Mouse (Mus musculus): ENCODE results near the gene Rnf212b. TPM values are rescaled to one million over a fixed set of nuclear protein-coding genes. Genes with fewer than 3 reads are reported as not detected.

The Rnf212b gene
- total RNA-seq, 1 experiment: 1.9 TPM

- in situ Hi-C loops (cut with MboI; ENCODE audit: low sequenced_read_pairs in 2 of 2, unreplicated experiment in 2 of 2): loop anchor here in 1 of 2 experiments (10.0 kb wide), 1 partner anchor 190 kb away; no protein-coding TSS in a partner anchor
- Histone ChIP-seq H3K9ac (ENCODE audit: insufficient read depth, low read depth, low read length, poor library complexity, severe bottlenecking) (peak overlapping the region; percentile 100), H3K4me1 (ENCODE audit: control insufficient read depth in 2 of 2, insufficient read depth in 2 of 2, low read length in 2 of 2, poor library complexity in 1 of 2) (peaks cover 5 to 7% of the 10 kb centered on the region in 2 experiments), H3K4me3 (ENCODE audit: insufficient read depth in 1 of 2, low read depth in 1 of 2, low read length in 2 of 2, poor library complexity in 1 of 2, severe bottlenecking in 1 of 2) (peak overlapping the region; percentile 79 to 100), H3K9me3 (ENCODE audit: control insufficient read depth, insufficient read depth, low read depth, low read length) (no peaks in the 10 kb centered on the region), H3K27ac (ENCODE audit: insufficient read depth, low read depth, low read length, poor library complexity, severe bottlenecking) (peak overlapping the region; percentile 95), H3K36me3 (ENCODE audit: control insufficient read depth, insufficient read depth, low read length, poor library complexity, severe bottlenecking) (peaks cover 18% of the 10 kb centered on the region)
- TF ChIP-seq HCFC1 (IDR thresholded peaks at IDR 0.05; ENCODE audit: borderline replicate concordance, insufficient read depth, low read length) (no peak), MAFK (IDR thresholded peaks at IDR 0.05; ENCODE audit: insufficient read depth, low read depth, low read length) (no peak), CHD2 (IDR thresholded peaks at IDR 0.05; ENCODE audit: low read depth, low read length) (no peak), ZNF384 (IDR thresholded peaks at IDR 0.05; ENCODE audit: low read depth, low read length) (no peak), ZC3H11A (IDR thresholded peaks at IDR 0.05; ENCODE audit: borderline replicate concordance, low read depth, low read length) (no peak)
- DNase-seq (ENCODE audit: low read depth, low spot score): no peak
Observed at GRCm38 (mm10) chr14:54894296-54895151, 80.6 kb downstream of the Rnf212b start.

DNA sequence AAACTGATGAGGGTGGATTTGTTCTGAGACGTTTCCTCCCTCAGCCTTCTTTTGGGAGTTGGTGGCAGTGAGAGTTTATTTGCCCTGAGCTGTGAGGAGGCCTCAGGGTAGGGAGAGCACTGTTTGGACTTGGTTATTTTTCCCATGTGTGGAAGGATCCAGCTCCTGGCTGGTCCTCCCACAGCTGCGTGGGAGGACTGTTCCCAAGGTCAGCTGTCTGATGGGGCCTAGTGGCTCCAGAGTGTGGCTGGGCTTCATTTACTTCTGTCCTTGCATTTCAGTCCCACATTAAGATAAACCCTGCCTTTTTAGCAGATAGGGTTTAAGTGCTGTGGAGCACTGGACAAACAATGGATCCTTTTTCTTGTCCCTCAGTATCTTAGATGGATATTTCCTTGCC, 83.5 kb downstream of the Rnf212b start:
- Histone ChIP-seq H3K4me1 (ENCODE audit: control insufficient read depth in 2 of 2, insufficient read depth in 2 of 2, low read length in 2 of 2, poor library complexity in 1 of 2) (peaks cover 3 to 7% of the 10 kb centered on the region in 2 experiments; a peak in 3 of 4 replicates), H3K9me3 (ENCODE audit: control insufficient read depth, insufficient read depth, low read depth, low read length) (no peaks in the 10 kb centered on the region), H3K9ac (ENCODE audit: insufficient read depth, low read depth, low read length, poor library complexity, severe bottlenecking) (no peak overlapping the region), H3K27ac (ENCODE audit: insufficient read depth, low read depth, low read length, poor library complexity, severe bottlenecking) (no peak overlapping the region), H3K4me3 (ENCODE audit: insufficient read depth in 1 of 2, low read depth in 1 of 2, low read length in 2 of 2, poor library complexity in 1 of 2, severe bottlenecking in 1 of 2) (no peak overlapping the region), H3K36me3 (ENCODE audit: control insufficient read depth, insufficient read depth, low read length, poor library complexity, severe bottlenecking) (peaks cover 18% of the 10 kb centered on the region)
- no peak for DNase-seq (ENCODE audit: low read depth, low spot score)
- in situ Hi-C loops (cut with MboI; ENCODE audit: low sequenced_read_pairs in 2 of 2, unreplicated experiment in 2 of 2): loop anchor here in 1 of 2 experiments (10.0 kb wide), 1 partner anchor 187 kb away; no protein-coding TSS in a partner anchor
- TF ChIP-seq HCFC1 (IDR thresholded peaks at IDR 0.05; ENCODE audit: borderline replicate concordance, insufficient read depth, low read length): no peak
- no peak for TF ChIP-seq ZNF384 (IDR thresholded peaks at IDR 0.05; ENCODE audit: low read depth, low read length)
- no peak for TF ChIP-seq ZC3H11A (IDR thresholded peaks at IDR 0.05; ENCODE audit: borderline replicate concordance, low read depth, low read length)
- no peak for TF ChIP-seq CHD2 (IDR thresholded peaks at IDR 0.05; ENCODE audit: low read depth, low read length)
- TF ChIP-seq MAFK (IDR thresholded peaks at IDR 0.05; ENCODE audit: insufficient read depth, low read depth, low read length): no peak

DNA sequence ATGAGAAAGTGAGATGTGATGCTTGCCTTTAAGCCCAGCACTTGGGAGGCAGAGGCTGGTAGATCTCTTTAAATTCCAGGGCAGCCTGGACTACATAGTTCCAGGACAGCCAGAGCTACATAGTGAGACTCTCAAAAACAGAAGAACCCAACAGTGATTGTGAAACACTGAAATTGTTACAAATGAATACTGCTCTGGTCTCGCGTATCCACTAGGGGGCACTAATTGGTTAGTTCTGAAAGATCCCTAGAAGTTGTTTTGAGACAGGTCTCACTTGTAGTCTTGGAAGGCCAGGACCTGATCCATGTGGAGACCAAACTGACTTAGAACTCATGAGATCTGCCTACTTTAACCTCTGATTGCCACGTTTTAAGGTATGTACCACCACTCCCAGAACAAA, 86.4 kb downstream of the Rnf212b start:
- peaks cover 18% of the 10 kb centered on the region for H3K36me3 ChIP-seq (ENCODE audit: control insufficient read depth, insufficient read depth, low read length, poor library complexity, severe bottlenecking)
- H3K27ac ChIP-seq (ENCODE audit: insufficient read depth, low read depth, low read length, poor library complexity, severe bottlenecking): no peak overlapping the region
- H3K9me3 ChIP-seq (ENCODE audit: control insufficient read depth, insufficient read depth, low read depth, low read length): no peaks in the 10 kb centered on the region
- no peak overlapping the region for H3K4me3 ChIP-seq (ENCODE audit: insufficient read depth in 1 of 2, low read depth in 1 of 2, low read length in 2 of 2, poor library complexity in 1 of 2, severe bottlenecking in 1 of 2)
- no peak overlapping the region for H3K9ac ChIP-seq (ENCODE audit: insufficient read depth, low read depth, low read length, poor library complexity, severe bottlenecking)
- no peak for DNase-seq (ENCODE audit: low read depth, low spot score)
- TF ChIP-seq ZC3H11A (IDR thresholded peaks at IDR 0.05; ENCODE audit: borderline replicate concordance, low read depth, low read length) (peak; percentile 48; the same call in 1 of the 2 replicates), HCFC1 (IDR thresholded peaks at IDR 0.05; ENCODE audit: borderline replicate concordance, insufficient read depth, low read length) (no peak), MAFK (IDR thresholded peaks at IDR 0.05; ENCODE audit: insufficient read depth, low read depth, low read length) (no peak)
- H3K4me1 ChIP-seq (ENCODE audit: control insufficient read depth in 2 of 2, insufficient read depth in 2 of 2, low read length in 2 of 2, poor library complexity in 1 of 2): peaks cover 3 to 7% of the 10 kb centered on the region in 2 experiments; a peak in 3 of 4 replicates
- in situ Hi-C loops (cut with MboI; ENCODE audit: low sequenced_read_pairs in 2 of 2, unreplicated experiment in 2 of 2): loop anchor here in 1 of 2 experiments (10.0 kb wide), 1 partner anchor 114 kb away; the partner anchor contains the start of gene Ngdn

DNA sequence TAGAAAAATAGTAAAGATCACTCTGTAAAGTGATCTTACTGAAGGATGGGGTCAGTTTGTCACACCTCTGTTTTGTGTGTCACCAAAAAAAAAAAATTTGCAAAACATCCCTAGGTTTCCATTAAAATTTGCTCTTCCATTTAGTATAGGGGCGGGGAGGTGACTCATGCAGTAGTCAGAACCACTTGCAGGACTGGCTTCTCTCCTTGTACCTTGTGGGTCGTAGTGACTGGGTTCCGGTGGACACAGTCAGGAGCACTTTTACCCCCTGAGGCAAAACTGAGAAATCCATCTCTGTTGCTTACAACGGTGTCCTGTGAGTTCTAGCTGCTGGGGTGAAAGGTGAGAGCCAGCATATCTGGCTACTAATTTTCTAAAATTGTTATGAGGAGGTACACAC, 89.7 kb downstream of the Rnf212b start:
- no peak for DNase-seq (ENCODE audit: low read depth, low spot score)
- Histone ChIP-seq H3K4me1 (ENCODE audit: control insufficient read depth in 2 of 2, insufficient read depth in 2 of 2, low read length in 2 of 2, poor library complexity in 1 of 2) (peaks cover 0 to 2% of the 10 kb centered on the region in 2 experiments; a peak in 1 of 4 replicates), H3K9ac (ENCODE audit: insufficient read depth, low read depth, low read length, poor library complexity, severe bottlenecking) (no peak overlapping the region), H3K9me3 (ENCODE audit: control insufficient read depth, insufficient read depth, low read depth, low read length) (no peaks in the 10 kb centered on the region), H3K36me3 (ENCODE audit: control insufficient read depth, insufficient read depth, low read length, poor library complexity, severe bottlenecking) (peaks cover 6% of the 10 kb centered on the region), H3K4me3 (ENCODE audit: insufficient read depth in 1 of 2, low read depth in 1 of 2, low read length in 2 of 2, poor library complexity in 1 of 2, severe bottlenecking in 1 of 2) (no peak overlapping the region), H3K27ac (ENCODE audit: insufficient read depth, low read depth, low read length, poor library complexity, severe bottlenecking) (no peak overlapping the region)
- TF ChIP-seq ZNF384 (IDR thresholded peaks at IDR 0.05; ENCODE audit: low read depth, low read length) (no peak), CHD2 (IDR thresholded peaks at IDR 0.05; ENCODE audit: low read depth, low read length) (no peak), MAFK (IDR thresholded peaks at IDR 0.05; ENCODE audit: insufficient read depth, low read depth, low read length) (no peak), ZC3H11A (IDR thresholded peaks at IDR 0.05; ENCODE audit: borderline replicate concordance, low read depth, low read length) (no peak), HCFC1 (IDR thresholded peaks at IDR 0.05; ENCODE audit: borderline replicate concordance, insufficient read depth, low read length) (no peak)
- in situ Hi-C loops (cut with MboI; ENCODE audit: low sequenced_read_pairs in 2 of 2, unreplicated experiment in 2 of 2): loop anchor here in 1 of 2 experiments (10.0 kb wide), 1 partner anchor 111 kb away; the partner anchor contains the start of gene Ngdn

Other genes starting within 250 kb of the Rnf212b start
- gene Ajuba, start 236.6 kb upstream of the Rnf212b start, total RNA-seq (2012; rRNA removed): 65.1 and 94.1 TPM in 2 replicates
- 4.8 and 6.4 TPM in 2 replicates for gene 4931414P19Rik, start 208.1 kb upstream of the Rnf212b start, total RNA-seq (2012; rRNA removed)
- gene Psmb5, start 196.1 kb upstream of the Rnf212b start, total RNA-seq (2012; rRNA removed): 202 and 317 TPM in 2 replicates
- 0.11 TPM in 1 of 2 replicates, not detected in the other for gene Psmb11, start 192.7 kb upstream of the Rnf212b start, total RNA-seq (2012; rRNA removed)
- gene Gm17606, start 173.2 kb upstream of the Rnf212b start, total RNA-seq (2012; rRNA removed): not detected in 2 replicates
- gene Cdh24, start 172.8 kb upstream of the Rnf212b start, total RNA-seq (2012; rRNA removed): 3.2 and 6.3 TPM in 2 replicates
- gene 1700123O20Rik, start 127.9 kb upstream of the Rnf212b start, total RNA-seq (2012; rRNA removed): 26.7 and 34.3 TPM in 2 replicates
- 121 and 196 TPM in 2 replicates for gene Acin1, start 127.2 kb upstream of the Rnf212b start, total RNA-seq (2012; rRNA removed)
- 0.09 and 0.26 TPM in 2 replicates for gene Gm29776, start 115.3 kb upstream of the Rnf212b start, total RNA-seq (2012; rRNA removed)
- 0.26 TPM in 1 of 2 replicates, not detected in the other for gene Cebpe, start 102.0 kb upstream of the Rnf212b start, total RNA-seq (2012; rRNA removed)
- gene Slc7a8, start 32.2 kb upstream of the Rnf212b start, total RNA-seq (2012; rRNA removed): 0.36 and 0.48 TPM in 2 replicates
- 2.5 and 3.9 TPM in 2 replicates for gene Homez, start 56.8 kb downstream of the Rnf212b start, total RNA-seq (2012; rRNA removed)
- 0.62 and 0.74 TPM in 2 replicates for gene Ppp1r3e, start 63.4 kb downstream of the Rnf212b start, total RNA-seq (2012; rRNA removed)
- 7.7 and 9.4 TPM in 2 replicates for gene Bcl2l2, start 69.2 kb downstream of the Rnf212b start, total RNA-seq (2012; rRNA removed)
- 0.71 and 0.79 TPM in 2 replicates for gene Gm20521, start 69.3 kb downstream of the Rnf212b start, total RNA-seq (2012; rRNA removed)
- gene Pabpn1, start 78.4 kb downstream of the Rnf212b start, total RNA-seq (2012; rRNA removed): 76.8 and 117 TPM in 2 replicates
- 5.2 and 16.2 TPM in 2 replicates for gene Slc22a17, start 99.0 kb downstream of the Rnf212b start, total RNA-seq (2012; rRNA removed)
- 10.8 and 28.3 TPM in 2 replicates for gene Efs, start 112.0 kb downstream of the Rnf212b start, total RNA-seq (2012; rRNA removed)
- gene Il25, start 118.6 kb downstream of the Rnf212b start, total RNA-seq (2012; rRNA removed): 0.27 and 0.74 TPM in 2 replicates
- 0.74 TPM in 1 of 2 replicates, not detected in the other for gene Cmtm5, start 122.1 kb downstream of the Rnf212b start, total RNA-seq (2012; rRNA removed)
- 7.1 and 8.8 TPM in 2 replicates for gene Myh6, start 152.8 kb downstream of the Rnf212b start, total RNA-seq (2012; rRNA removed)
- gene Gm17428, start 162.8 kb downstream of the Rnf212b start, total RNA-seq (2012; rRNA removed): not detected in 2 replicates
- 3.2 and 3.3 TPM in 2 replicates for gene Myh7, start 180.5 kb downstream of the Rnf212b start, total RNA-seq (2012; rRNA removed)
- gene Ngdn, start 201.3 kb downstream of the Rnf212b start, total RNA-seq (2012; rRNA removed): 53.5 and 90.9 TPM in 2 replicates

All from ES-E14 (cell line).